Mouse (Mus musculus) limb, embryonic 12.5 days (tissue): ENCODE results near the gene Cyp4f16. TPM values are rescaled to one million over a fixed set of nuclear protein-coding genes. Genes with fewer than 3 reads are reported as not detected.
A peak's percentile ranks its signal among the peaks of the same experiment; 100 is the strongest.
"Not testable (repeated sequence)": the region's sequence is repeated elsewhere in the genome, so short reads cannot be mapped to it uniquely, and the experiment has no call there.

Experiments
- ATAC-seq: fragments of 200-750 bp; cut with Nextera tagmentation; 2 replicates; pipeline ENCODE4 v1.8.0; 2017; ENCODE audit warnings: low read depth, moderate TSS enrichment; ENCODE audit not compliant: insufficient number of reproducible peaks, insufficient read depth, low FRiP score, low TSS enrichment
- H3K27ac ChIP-seq: fragments of 300-500 bp; sonication (generic); 2 replicates; pipeline ENCODE4 v1.5.1; 2016; ENCODE audit warnings: mild to moderate bottlenecking, moderate library complexity
- H3K27me3 ChIP-seq: fragments of 300-500 bp; sonication (generic); 2 replicates; pipeline ENCODE4 v1.6.1; 2016; ENCODE audit warnings: mild to moderate bottlenecking, moderate library complexity
- H3K36me3 ChIP-seq: fragments of 300-500 bp; sonication (generic); 2 replicates; pipeline ENCODE4 v1.6.1; 2016; ENCODE audit warnings: mild to moderate bottlenecking, moderate library complexity
- H3K4me1 ChIP-seq: fragments of 300-500 bp; sonication (generic); replicated peaks from 2 replicates; pipeline ENCODE4 v1.6.1; 2016
- H3K4me2 ChIP-seq: fragments of 300-500 bp; sonication (generic); 2 replicates; pipeline ENCODE4 v1.6.1; 2016; ENCODE audit warnings: mild to moderate bottlenecking, moderate library complexity
- H3K4me3 ChIP-seq: fragments of 300-500 bp; sonication (generic); replicated peaks from 2 replicates; pipeline ENCODE4 v1.5.1; 2016; ENCODE audit warnings: mild to moderate bottlenecking
- H3K9ac ChIP-seq: fragments of 300-500 bp; sonication (generic); replicated peaks from 2 replicates; pipeline ENCODE4 v1.6.1; 2016; ENCODE audit warnings: mild to moderate bottlenecking, moderate library complexity
- H3K9me3 ChIP-seq: fragments of 300-500 bp; sonication (generic); 2 replicates; pipeline ENCODE4 v1.6.1; 2016; ENCODE audit warnings: mild to moderate bottlenecking, moderate library complexity
- WGBS: fragments of 180-500 bp; shearing (Covaris S2); methylation state at CpG from one replicate; pipeline ENCODE4 v1.1.7; 2016; 5-methylcytosine and 5-hydroxymethylcytosine counted together
- polyA plus RNA-seq: library from polyadenylated mRNA; unstranded; fragments of >200 nt; fragmentation: Nextera tagmentation; extraction: Ambion mirVana; gene quantifications from 2 replicates; pipeline ENCODE4 v1.2.1, GENCODE M21; 2016

The Cyp4f16 gene
- 23.8 and 26.6 TPM in 2 replicates for polyA plus RNA-seq

- not testable (repeated sequence) for H3K36me3 ChIP-seq, H3K27me3 ChIP-seq, H3K4me1 ChIP-seq, H3K9me3 ChIP-seq
- Histone ChIP-seq H3K27ac (peak within 1 kb of the TSS; percentile 35; the same call in 1 of the 2 replicates), H3K4me2 (peak within 1 kb of the TSS; percentile 64), H3K4me3 (peak within 1 kb of the TSS; percentile 52), H3K9ac (peak within 1 kb of the TSS; percentile 59)
- WGBS, result 10% methylated on average over 5 of the region's 5 CpGs
- peak; percentile 94 for ATAC-seq
Observed at GRCm38 (mm10) chr17:32536051-32536866, at the start of gene Cyp4f16. TSS of gene Cyp4f16 (plus strand) at chr17:32536558.

GRCm38 (mm10) chr17:32492349-32492980 is 43.9 kb upstream of the Cyp4f16 start:
- Histone ChIP-seq H3K9ac (peak overlapping the region; percentile 34; the same call in 1 of the 2 replicates), H3K36me3 (no peaks in the 10 kb centered on the region), H3K4me3 (peak overlapping the region; percentile 30), H3K4me2 (peak overlapping the region; percentile 52), H3K27ac (no peak overlapping the region), H3K9me3 (peaks cover 15% of the 10 kb centered on the region), H3K27me3 (peaks cover 35% of the 10 kb centered on the region), H3K4me1 (no peaks in the 10 kb centered on the region)
- 9% methylated on average over 30 of the region's 30 CpGs for WGBS
- no peak for ATAC-seq

GRCm38 (mm10) chr17:32494601-32495000 is 41.8 kb upstream of the Cyp4f16 start:
- H3K4me2 ChIP-seq, result no peak overlapping the region
- H3K9me3 ChIP-seq, result peaks cover 15% of the 10 kb centered on the region
- peak; percentile 71; the same call in 1 of the 2 replicates for ATAC-seq
- H3K9ac ChIP-seq, result no peak overlapping the region
- no peak overlapping the region for H3K4me3 ChIP-seq
- H3K4me1 ChIP-seq, result no peaks in the 10 kb centered on the region
- 63% methylated on average over 1 of the region's 1 CpGs for WGBS
- H3K27ac ChIP-seq, result no peak overlapping the region
- no peaks in the 10 kb centered on the region for H3K36me3 ChIP-seq
- peaks cover 33% of the 10 kb centered on the region for H3K27me3 ChIP-seq

- not testable (repeated sequence) for H3K9ac ChIP-seq, H3K36me3 ChIP-seq, H3K4me1 ChIP-seq, H3K27ac ChIP-seq, H3K4me2 ChIP-seq, H3K27me3 ChIP-seq, H3K4me3 ChIP-seq, ATAC-seq
- 85% methylated on average over 4 of the region's 4 CpGs for WGBS
- H3K9me3 ChIP-seq, result peaks cover 11% of the 10 kb centered on the region
Observed at GRCm38 (mm10) chr17:32500511-32500910, 35.8 kb upstream of the Cyp4f16 start.

- Histone ChIP-seq H3K4me1 (no peaks in the 10 kb centered on the region; the same call in 1 of the 2 replicates), H3K4me2 (no peak overlapping the region), H3K9ac (no peak overlapping the region), H3K36me3 (no peaks in the 10 kb centered on the region), H3K4me3 (no peak overlapping the region), H3K9me3 (peaks cover 6% of the 10 kb centered on the region), H3K27me3 (no peaks in the 10 kb centered on the region), H3K27ac (no peak overlapping the region)
- no peak for ATAC-seq
- 44% methylated on average over 3 of the region's 3 CpGs for WGBS
Observed at GRCm38 (mm10) chr17:32501051-32501450, 35.3 kb upstream of the Cyp4f16 start.

GRCm38 (mm10) chr17:32503111-32503510 is 33.2 kb upstream of the Cyp4f16 start:
- H3K4me2 ChIP-seq, result no peak overlapping the region

GRCm38 (mm10) chr17:32505851-32506728 is 30.3 kb upstream of the Cyp4f16 start, which contains the start of gene Cyp4f17:
TSS of gene Cyp4f17 (plus strand) at chr17:32506050.
- Histone ChIP-seq H3K9ac (peak within 1 kb of the TSS; percentile 74), H3K27me3 (no peaks in the 10 kb centered on the region), H3K9me3 (no peaks in the 10 kb centered on the region), H3K4me1 (peaks cover 10% of the 10 kb centered on the region), H3K4me2 (peak within 1 kb of the TSS; percentile 87), H3K4me3 (peak within 1 kb of the TSS; percentile 52), H3K27ac (peak within 1 kb of the TSS; percentile 94), H3K36me3 (peaks cover 20% of the 10 kb centered on the region)
- ATAC-seq, result peak; percentile 92
- 1% methylated on average over 30 of the region's 30 CpGs for whole genome bisulfite sequencing

More at GRCm38 (mm10) chr17:32503111-32503510, 33.2 kb upstream of the Cyp4f16 start:
- Histone ChIP-seq H3K27ac (no peak overlapping the region), H3K9me3 (no peaks in the 10 kb centered on the region), H3K4me3 (no peak overlapping the region), H3K4me1 (peaks cover 10% of the 10 kb centered on the region), H3K27me3 (no peaks in the 10 kb centered on the region), H3K36me3 (peaks cover 2% of the 10 kb centered on the region; the same call in 1 of the 2 replicates), H3K9ac (no peak overlapping the region)
- ATAC-seq, result no peak
- WGBS, result 77% methylated on average over 2 of the region's 2 CpGs

GRCm38 (mm10) chr17:32506729-32507245 is 29.6 kb upstream of the Cyp4f16 start:
- 0 out of 2 replicates have a peak, but pooled peaks have one; percentile 63 for ATAC-seq
- H3K27me3 ChIP-seq, result no peaks in the 10 kb centered on the region
- peak overlapping the region; percentile 52 for H3K4me3 ChIP-seq
- peak overlapping the region; percentile 74 for H3K9ac ChIP-seq
- H3K9me3 ChIP-seq, result no peaks in the 10 kb centered on the region
- peak overlapping the region; percentile 87 for H3K4me2 ChIP-seq
- H3K36me3 ChIP-seq, result peaks cover 20% of the 10 kb centered on the region
- H3K27ac ChIP-seq, result peak overlapping the region; percentile 94
- 40% methylated on average over 9 of the region's 9 CpGs for WGBS
- peaks cover 10% of the 10 kb centered on the region for H3K4me1 ChIP-seq

GRCm38 (mm10) chr17:32516126-32516525 is 20.2 kb upstream of the Cyp4f16 start:
- Histone ChIP-seq H3K27ac (no peak overlapping the region), H3K9me3 (no peaks in the 10 kb centered on the region), H3K4me1 (no peaks in the 10 kb centered on the region), H3K9ac (no peak overlapping the region), H3K4me3 (no peak overlapping the region), H3K36me3 (peaks cover 37% of the 10 kb centered on the region; the same call in 1 of the 2 replicates), H3K27me3 (no peaks in the 10 kb centered on the region), H3K4me2 (no peak overlapping the region)
- ATAC-seq, result no peak
- WGBS, result 88% methylated on average over 5 of the region's 5 CpGs

- no peak overlapping the region for H3K27ac ChIP-seq
- 91% methylated on average over 5 of the region's 5 CpGs for WGBS
- ATAC-seq, result no peak
- no peak overlapping the region for H3K9ac ChIP-seq
- no peaks in the 10 kb centered on the region for H3K9me3 ChIP-seq
- H3K27me3 ChIP-seq, result no peaks in the 10 kb centered on the region
- H3K36me3 ChIP-seq, result peaks cover 72% of the 10 kb centered on the region
- no peak overlapping the region for H3K4me2 ChIP-seq
- no peak overlapping the region for H3K4me3 ChIP-seq
- no peaks in the 10 kb centered on the region for H3K4me1 ChIP-seq
Observed at GRCm38 (mm10) chr17:32521981-32522380, 14.4 kb upstream of the Cyp4f16 start.
